Mouse (Mus musculus): Measurements from ENCODE around the gene Abcg1. TPM values are rescaled to one million over a fixed set of nuclear protein-coding genes. Genes with fewer than 3 reads are reported as not detected.

The Abcg1 gene
- total and polyA plus RNA-seq, 2 experiments from 2014 or later = 16.1 to 24.2 TPM

DNA sequence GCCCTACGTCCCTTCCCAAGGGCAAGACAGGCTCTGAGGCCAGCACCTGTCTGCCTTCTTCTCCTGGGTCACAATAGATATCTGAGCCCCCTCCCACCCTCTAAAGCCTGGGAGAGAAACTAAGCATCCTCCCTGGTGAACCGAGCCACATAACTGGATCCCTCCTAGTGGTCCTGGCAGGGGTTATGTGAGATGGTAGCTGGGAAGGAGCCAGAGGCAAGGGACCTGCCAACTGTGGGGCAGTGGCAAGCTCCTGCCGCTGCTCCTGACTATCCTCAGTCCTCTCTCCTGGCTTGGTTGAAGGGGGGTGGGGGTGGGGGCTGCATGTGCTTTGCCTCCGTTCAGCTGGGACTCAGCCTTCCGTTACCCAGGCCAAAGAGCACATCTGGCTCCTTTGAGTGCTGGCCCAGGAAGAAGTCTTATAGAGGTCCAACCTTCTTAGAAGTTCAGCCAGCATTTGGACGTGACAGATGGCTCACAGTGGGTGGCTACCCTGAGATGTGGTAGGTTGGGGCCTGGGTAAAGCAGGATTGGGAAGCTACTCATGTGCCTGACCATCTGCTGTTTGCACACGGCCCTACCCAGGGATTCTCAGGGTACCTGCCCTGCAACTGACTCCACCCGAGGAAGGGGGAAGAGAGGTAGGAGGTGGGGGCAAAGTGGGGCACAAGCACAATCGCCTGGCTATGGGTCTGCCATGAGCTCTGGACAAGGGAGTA, 68.2 kb downstream of the Abcg1 start:
- Histone ChIP-seq H3K9me3 (ENCODE audit: low read length) (0 out of 2 replicates have a peak, but pooled peaks cover 6% of the 10 kb centered on the region), H3K36me3 (ENCODE audit: insufficient read depth) (no peaks in the 10 kb centered on the region), H3K27me3 (ENCODE audit: insufficient read depth, low read length) (no peaks in the 10 kb centered on the region), H3K9ac (no peak overlapping the region), H3K4me3 (ENCODE audit: low read depth, low read length) (no peak overlapping the region), H3K4me1 (ENCODE audit: insufficient read depth) (no peaks in the 10 kb centered on the region), H3K4me2 (ENCODE audit: low read depth) (no peak overlapping the region), H3K27ac (ENCODE audit: low read depth, low read length) (no peak overlapping the region)
- DNase-seq (no peak), ATAC-seq (no peak)
- WGBS = 38% methylated on average over 9 of the region's 9 CpGs
- no peak for TF ChIP-seq CTCF (IDR thresholded peaks at IDR 0.05; ENCODE audit: low read depth)

DNA sequence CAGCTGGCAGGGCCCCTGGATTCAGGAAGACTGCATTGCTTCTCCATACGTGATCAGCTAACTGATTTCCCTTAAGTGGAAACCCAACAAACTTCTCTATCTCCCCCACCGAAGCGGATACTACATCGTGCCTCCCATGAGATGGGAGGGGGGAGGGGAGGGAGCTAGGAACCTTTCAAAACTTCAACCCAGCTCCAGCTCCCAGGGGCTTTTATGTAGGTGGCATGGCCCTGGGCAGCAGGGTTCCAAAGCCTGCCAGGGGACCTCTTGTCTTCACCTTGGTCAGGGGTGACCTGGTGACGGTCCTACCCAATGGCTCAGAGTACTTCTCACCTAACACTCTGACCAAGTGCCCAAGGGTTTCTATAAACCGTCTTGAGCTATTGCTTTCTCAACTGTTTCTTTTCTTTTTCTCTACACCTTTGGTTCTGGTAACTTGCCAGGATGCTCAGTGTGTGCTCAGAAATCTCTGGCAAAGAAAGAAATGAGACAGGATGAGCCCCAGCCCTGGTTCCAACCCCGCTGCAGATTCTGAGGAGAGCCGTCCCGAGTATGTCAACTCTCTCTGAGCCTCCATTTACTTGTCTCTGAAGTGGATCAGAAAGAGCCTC, 71.3 kb downstream of the Abcg1 start:
- no peak for ATAC-seq
- Histone ChIP-seq H3K4me1 (ENCODE audit: insufficient read depth) (no peaks in the 10 kb centered on the region), H3K36me3 (ENCODE audit: insufficient read depth) (no peaks in the 10 kb centered on the region), H3K9ac (no peak overlapping the region), H3K27ac (ENCODE audit: low read depth, low read length) (no peak overlapping the region), H3K9me3 (ENCODE audit: low read length) (no peaks in the 10 kb centered on the region), H3K27me3 (ENCODE audit: insufficient read depth, low read length) (no peaks in the 10 kb centered on the region), H3K4me3 (ENCODE audit: low read depth, low read length) (no peak overlapping the region), H3K4me2 (ENCODE audit: low read depth) (no peak overlapping the region)
- TF ChIP-seq CTCF (IDR thresholded peaks at IDR 0.05; ENCODE audit: low read depth) = no peak
- WGBS = 88% methylated on average over 9 of the region's 9 CpGs
- no peak for DNase-seq

DNA sequence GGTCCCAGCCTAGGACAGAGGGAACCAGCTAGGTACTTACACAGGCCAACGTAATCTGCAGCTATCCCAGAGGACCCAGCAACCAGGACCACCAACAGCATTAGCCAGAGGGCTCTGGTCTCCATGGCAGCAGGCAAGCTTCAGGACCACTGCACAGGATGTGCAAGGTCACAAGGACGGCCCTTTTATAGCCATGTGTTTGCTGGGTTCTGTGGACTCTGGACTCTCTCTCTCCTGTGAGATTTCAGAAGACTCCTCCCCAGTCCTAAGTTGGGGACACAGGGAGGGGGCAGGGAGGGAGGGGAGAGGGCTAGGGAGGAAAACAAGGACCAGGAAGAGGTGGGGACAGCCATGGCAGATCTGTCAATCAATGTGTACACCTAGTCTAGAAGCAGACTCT, 72.0 kb downstream of the Abcg1 start, which contains the start of gene Tff3:
TSS of gene Tff3 (minus strand) at position 195 of the 400 bp plus-strand sequence.
- Histone ChIP-seq H3K4me3 (ENCODE audit: low read depth, low read length) (no peak within 1 kb of the TSS), H3K9ac (no peak within 1 kb of the TSS), H3K27me3 (ENCODE audit: insufficient read depth, low read length) (no peaks in the 10 kb centered on the region), H3K27ac (ENCODE audit: low read depth, low read length) (no peak within 1 kb of the TSS), H3K4me2 (ENCODE audit: low read depth) (no peak within 1 kb of the TSS), H3K36me3 (ENCODE audit: insufficient read depth) (no peaks in the 10 kb centered on the region), H3K9me3 (ENCODE audit: low read length) (no peaks in the 10 kb centered on the region), H3K4me1 (ENCODE audit: insufficient read depth) (no peaks in the 10 kb centered on the region)
- WGBS = 28% methylated on average over 2 of the region's 2 CpGs
- ATAC-seq (no peak), DNase-seq (no peak)
- TF ChIP-seq CTCF (IDR thresholded peaks at IDR 0.05; ENCODE audit: low read depth) = no peak

DNA sequence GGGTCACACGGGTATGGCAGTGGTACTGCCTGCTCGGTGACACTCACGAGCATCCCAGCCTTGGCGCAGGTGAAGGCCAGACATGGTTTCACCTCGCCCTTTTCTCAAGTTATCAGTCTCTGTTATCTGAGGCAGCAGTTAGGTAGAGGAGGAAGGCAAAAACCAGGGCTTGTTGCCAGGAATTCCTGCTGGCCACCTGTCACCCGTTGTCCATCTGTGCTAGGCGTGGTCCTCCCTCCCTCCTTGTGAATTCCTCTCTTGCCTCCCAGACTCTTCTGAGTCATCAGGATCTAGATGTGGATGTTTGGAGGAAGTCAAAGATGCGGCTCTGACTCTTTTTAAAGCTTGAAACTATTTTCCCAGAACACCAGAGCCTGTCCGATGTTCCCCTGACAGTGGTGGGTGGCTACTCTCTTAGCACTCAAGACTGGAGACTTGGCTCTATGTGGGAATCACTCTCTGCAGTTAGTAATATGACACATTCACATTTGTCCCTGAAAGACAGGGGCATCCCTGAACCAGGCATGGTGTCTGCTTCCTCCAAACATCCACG, 73.9 kb downstream of the Abcg1 start:
- Histone ChIP-seq H3K27ac (ENCODE audit: low read depth, low read length) (no peak overlapping the region), H3K27me3 (ENCODE audit: insufficient read depth, low read length) (no peaks in the 10 kb centered on the region), H3K9me3 (ENCODE audit: low read length) (no peaks in the 10 kb centered on the region), H3K36me3 (ENCODE audit: insufficient read depth) (no peaks in the 10 kb centered on the region), H3K4me2 (ENCODE audit: low read depth) (no peak overlapping the region), H3K4me3 (ENCODE audit: low read depth, low read length) (no peak overlapping the region), H3K9ac (no peak overlapping the region), H3K4me1 (ENCODE audit: insufficient read depth) (no peaks in the 10 kb centered on the region)
- no peak for TF ChIP-seq CTCF (IDR thresholded peaks at IDR 0.05; ENCODE audit: low read depth)
- DNase-seq = no peak
- WGBS = 80% methylated on average over 10 of the region's 10 CpGs
- ATAC-seq = no peak

DNA sequence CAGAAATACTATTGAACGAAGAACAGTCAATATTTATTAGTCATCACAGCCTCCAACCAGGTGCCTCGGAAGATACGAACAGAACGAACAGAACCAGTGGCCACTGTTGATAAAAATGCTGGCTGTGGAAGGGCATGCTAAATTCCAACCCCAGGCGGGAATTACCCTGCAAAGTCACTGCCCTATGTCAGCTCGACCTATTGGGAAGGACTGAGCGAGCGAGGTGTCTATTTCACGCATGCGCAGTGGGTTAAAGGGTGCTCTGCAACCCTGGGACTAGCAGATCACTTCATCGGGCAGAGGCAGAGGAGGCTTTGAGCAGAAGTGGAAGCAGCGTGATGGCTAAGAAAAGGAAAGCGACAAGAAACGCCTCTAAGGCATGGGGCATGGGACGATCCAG, 76.3 kb downstream of the Abcg1 start:
- DNase-seq = no peak
- Histone ChIP-seq H3K9ac (no peak overlapping the region), H3K4me2 (ENCODE audit: low read depth) (no peak overlapping the region), H3K4me1 (ENCODE audit: insufficient read depth) (no peaks in the 10 kb centered on the region), H3K27ac (ENCODE audit: low read depth, low read length) (no peak overlapping the region), H3K4me3 (ENCODE audit: low read depth, low read length) (no peak overlapping the region), H3K9me3 (ENCODE audit: low read length) (no peaks in the 10 kb centered on the region), H3K27me3 (ENCODE audit: insufficient read depth, low read length) (no peaks in the 10 kb centered on the region), H3K36me3 (ENCODE audit: insufficient read depth) (no peaks in the 10 kb centered on the region)
- TF ChIP-seq CTCF (IDR thresholded peaks at IDR 0.05; ENCODE audit: low read depth) = no peak
- no peak for ATAC-seq
- 83% methylated on average over 15 of the region's 15 CpGs for WGBS

DNA sequence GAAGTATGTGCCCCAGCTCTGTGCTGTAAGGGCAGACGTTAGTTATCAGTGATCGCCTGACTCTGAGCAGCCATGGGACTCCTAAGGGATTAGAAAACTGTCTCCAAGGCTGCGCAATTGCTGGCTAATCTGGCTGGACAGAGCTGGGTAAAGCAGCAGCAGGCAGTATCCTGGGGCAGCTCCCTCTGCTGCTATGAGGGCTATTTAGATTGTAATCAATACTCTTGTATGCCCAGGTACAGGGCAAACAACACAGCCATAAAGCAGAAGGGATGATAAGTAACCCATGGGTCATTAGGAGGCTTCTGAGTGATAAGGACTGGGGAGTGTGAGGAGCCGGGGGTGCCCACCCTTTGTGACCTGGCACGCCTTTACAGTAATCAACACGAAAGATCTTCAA, 77.4 kb downstream of the Abcg1 start:
- Histone ChIP-seq H3K9me3 (ENCODE audit: low read length) (no peaks in the 10 kb centered on the region), H3K4me2 (ENCODE audit: low read depth) (no peak overlapping the region), H3K4me3 (ENCODE audit: low read depth, low read length) (no peak overlapping the region), H3K27ac (ENCODE audit: low read depth, low read length) (no peak overlapping the region), H3K27me3 (ENCODE audit: insufficient read depth, low read length) (no peaks in the 10 kb centered on the region), H3K36me3 (ENCODE audit: insufficient read depth) (no peaks in the 10 kb centered on the region), H3K4me1 (ENCODE audit: insufficient read depth) (no peaks in the 10 kb centered on the region), H3K9ac (no peak overlapping the region)
- ATAC-seq (no peak), DNase-seq (no peak)
- TF ChIP-seq CTCF (IDR thresholded peaks at IDR 0.05; ENCODE audit: low read depth) = no peak
- WGBS = 81% methylated on average over 6 of the region's 6 CpGs

DNA sequence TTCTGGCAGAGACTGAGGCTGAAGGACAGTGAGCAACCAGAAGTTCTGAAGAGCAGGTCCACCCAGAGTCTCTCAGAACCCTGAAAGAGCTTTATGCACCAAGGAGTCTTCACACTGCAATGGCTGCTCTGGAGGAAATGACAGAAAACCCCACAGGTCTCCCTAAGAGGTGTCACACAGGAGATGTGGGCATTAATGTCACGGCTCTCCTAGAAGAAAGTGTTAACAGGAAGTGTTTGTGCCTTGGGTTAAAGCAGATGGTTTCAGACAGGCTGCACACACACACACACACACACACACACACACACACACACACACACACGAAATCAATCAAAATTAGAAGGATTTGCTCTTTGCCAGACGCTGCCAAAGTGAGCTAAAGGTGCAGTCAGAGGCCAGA, 78.8 kb downstream of the Abcg1 start:
- no peaks in the 10 kb centered on the region for H3K9me3 ChIP-seq (ENCODE audit: low read length)
- H3K9ac ChIP-seq = no peak overlapping the region
- no peak overlapping the region for H3K4me2 ChIP-seq (ENCODE audit: low read depth)
- no peak overlapping the region for H3K27ac ChIP-seq (ENCODE audit: low read depth, low read length)
- H3K4me1 ChIP-seq (ENCODE audit: insufficient read depth) = no peaks in the 10 kb centered on the region
- DNase-seq = no peak
- no peak overlapping the region for H3K4me3 ChIP-seq (ENCODE audit: low read depth, low read length)
- H3K27me3 ChIP-seq (ENCODE audit: insufficient read depth, low read length) = no peaks in the 10 kb centered on the region
- TF ChIP-seq CTCF (IDR thresholded peaks at IDR 0.05; ENCODE audit: low read depth) = no peak
- no peak for ATAC-seq
- 44% methylated on average over 3 of the region's 3 CpGs for WGBS
- no peaks in the 10 kb centered on the region for H3K36me3 ChIP-seq (ENCODE audit: insufficient read depth)
